Mouse (Mus musculus) layer of hippocampus, adult 18-20 months (tissue): Measurements from ENCODE around the gene Scamp2. TPM values are rescaled to one million over a fixed set of nuclear protein-coding genes. Genes with fewer than 3 reads are reported as not detected.
A peak's percentile ranks its signal among the peaks of the same experiment; 100 is the strongest.

Experiments used
- DNase-seq, 2 experiments: peaks; one replicate each; pipeline ENCODE4 v3.0.0; 2022; ENCODE audit warnings: low spot score in 2 of 2
- total RNA-seq, 2 experiments: library from RNA; stranded (reverse); gene quantifications; 2 replicates each; pipeline ENCODE4 v1.2.3; 2021

Scamp2 gene
- total RNA-seq, 2 experiments from 2014 or later, result 24.2 to 24.9 TPM

DNA sequence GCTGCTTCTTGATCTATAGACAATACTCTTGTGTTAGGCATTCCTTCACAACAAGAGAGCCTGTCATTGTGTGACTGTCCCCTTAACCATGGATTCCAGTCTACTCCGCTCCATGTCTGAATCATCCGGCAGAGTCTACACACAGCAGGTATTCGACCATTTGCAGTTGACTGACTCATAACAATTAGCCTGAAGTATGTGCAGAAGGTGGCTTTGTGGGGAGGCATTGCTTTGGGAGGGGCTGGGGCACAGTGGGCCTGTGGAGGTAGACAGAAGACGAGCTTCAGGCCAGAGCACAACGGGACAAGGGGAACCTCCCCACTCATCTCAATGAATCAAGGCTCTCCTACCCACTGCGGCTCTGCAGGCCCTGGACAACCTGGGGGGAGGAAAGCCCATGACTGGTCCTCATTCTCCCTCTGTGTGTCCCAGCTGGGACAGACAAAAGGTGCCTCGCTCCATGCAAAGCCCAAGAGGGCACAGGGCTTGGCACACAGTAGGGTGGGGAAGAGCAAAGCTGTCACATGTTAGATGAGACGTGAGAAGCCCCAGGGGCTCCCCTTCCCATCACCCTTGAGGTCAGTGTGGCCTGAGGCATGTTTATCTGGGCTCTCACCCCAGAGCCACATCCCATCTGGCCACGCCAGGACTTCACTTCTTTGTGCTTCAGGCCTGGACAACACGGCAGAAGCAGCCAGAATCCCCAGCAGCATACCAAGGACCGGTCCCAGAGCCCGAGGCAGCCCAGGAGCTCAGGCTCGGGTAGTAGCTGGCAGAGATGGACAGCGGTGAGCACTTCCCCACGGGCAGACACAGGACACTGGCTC is 65.1 kb downstream of the Scamp2 start:
- no peak for DNase-seq

DNA sequence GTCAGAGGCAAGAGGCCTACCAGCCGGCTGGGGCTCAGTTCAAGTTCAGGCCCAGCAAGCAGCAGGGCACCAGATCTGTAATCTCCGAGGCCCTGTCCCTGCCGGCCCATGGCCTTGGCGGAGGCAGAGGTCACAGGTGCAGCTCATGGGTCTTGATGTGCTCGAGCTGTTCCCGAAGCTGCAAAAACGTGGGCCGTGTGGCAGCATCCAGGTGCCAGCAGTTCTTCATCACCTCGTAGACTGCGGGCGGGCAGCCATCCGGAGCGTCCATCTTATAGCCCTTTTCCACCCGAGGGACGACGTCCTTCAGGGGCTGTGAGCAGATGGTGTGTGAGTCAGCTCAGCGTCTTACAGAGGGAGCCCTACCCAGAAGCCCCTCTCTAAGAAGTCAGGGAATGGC is 66.4 kb downstream of the Scamp2 start:
- no peak for DNase-seq

DNA sequence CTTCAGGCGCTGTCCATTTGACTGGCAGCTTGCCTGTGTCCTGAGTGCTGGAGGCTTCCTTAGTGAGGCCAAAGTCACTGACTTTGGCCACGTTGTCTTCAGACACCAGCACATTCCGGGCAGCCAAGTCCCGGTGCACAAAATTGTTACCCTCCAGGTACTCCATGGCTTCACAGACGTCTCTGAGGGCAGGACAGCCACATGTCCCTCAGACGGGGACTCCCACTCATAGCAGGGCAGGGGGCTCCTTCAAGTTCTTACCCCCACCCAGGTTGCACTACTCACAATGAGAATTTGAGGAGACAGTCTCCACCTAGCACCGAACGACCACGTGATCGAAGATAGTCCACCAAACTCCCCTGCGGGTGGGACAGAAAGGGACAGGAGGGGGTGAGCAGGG is 67.1 kb downstream of the Scamp2 start:
- no peak for DNase-seq

DNA sequence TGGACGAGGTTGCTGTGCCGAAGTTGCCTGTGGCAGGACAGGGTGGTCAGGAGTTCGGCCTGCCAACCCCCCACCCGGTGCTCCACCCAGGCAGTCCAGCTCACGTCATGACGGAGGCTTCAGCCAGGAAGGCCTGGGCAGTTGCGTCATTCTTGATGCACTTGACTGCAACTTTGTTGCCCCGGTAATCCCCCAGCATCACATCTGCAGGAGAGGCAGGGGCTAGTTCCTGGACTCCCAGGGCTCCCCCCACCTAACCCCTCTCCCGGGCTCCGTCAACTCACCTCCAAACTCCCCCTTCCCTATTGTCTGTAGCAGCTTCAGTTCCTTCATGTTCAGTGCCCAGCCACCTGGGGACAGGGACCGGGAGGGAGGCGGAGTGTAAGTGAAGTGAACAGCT is 68.0 kb downstream of the Scamp2 start:
- no peak for DNase-seq

DNA sequence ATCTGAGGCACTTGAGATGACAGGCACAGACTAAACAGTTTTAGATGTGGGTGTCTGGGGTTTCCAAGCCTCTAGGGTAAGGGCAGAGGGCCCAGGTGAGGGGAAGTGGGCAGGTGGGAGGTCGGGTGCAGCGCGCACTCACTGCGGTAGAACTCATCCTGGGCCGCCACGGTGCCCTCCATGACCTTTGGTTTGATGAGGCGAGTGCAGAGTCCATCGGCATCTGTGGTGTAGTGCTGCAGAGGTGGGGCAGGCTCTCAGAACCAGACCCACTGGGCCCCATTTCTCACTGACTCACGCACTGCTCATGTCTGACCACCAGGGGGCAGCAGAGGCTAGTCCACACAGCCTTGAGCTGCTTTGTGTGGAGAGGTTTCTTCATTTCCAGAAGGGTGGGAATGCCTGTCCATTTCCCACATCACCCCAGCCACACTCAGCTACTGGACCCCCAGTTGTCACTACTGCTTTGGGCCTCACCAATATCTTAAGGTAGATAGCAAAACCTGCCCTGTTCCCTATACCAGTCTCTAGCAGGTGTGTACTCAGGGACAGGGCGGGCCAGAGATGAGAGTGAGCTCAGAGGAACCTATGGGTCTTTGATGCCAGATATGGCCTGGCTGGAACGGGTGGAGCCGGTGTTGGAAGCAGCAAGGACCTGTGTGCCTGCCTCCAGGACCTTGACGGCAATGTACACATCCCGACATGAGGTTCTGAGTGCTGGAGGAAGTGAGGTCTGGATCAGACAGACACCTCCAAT is 68.6 kb downstream of the Scamp2 start:
- peak; percentile 58 to 79 for DNase-seq

DNA sequence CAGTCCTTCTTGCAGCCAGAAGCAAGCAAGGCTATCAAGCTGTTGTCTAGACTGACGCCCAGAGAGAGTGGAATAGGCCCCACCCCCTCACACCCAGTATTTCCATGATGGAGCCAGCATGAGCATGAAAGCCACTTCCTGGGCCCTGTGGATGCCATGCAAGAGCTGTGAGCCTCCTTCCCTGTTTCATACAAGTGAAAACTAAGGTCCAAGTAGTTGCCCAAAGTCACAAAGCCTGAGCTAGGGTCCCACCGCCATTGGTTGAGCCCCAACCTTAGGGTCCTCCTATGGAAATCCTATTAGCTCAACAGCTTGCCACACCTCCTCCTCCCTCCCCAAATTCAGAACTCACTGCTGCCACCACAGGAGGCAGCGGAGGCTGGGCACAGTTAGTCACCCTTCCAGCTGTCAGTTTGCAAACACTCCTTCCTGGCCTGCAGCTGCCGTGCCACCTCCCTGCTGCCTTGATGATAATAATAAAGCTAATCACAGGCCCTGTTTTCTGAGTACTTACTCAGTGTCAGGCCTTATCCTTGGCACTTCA is 72.8 kb downstream of the Scamp2 start:
- DNase-seq, result peak; percentile 57 to 70

DNA sequence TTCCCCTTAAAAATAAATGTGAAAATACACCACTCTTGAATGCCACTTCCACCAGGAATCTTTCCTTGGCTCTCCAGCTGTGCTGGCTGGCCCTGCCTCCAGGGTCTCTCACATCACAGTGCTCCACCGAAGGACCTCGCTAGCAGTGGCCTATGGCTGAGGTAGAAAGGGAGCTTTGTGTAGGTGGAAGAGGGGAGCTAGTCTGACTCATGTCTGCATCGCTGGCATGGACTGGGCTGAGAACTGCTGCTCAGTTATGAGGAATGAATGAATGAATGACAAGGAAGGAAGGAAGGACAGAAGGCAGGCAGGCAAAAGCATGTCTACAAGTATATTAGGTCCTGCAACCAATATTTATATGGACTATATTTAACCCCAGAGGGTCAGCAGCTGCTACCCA is 76.5 kb downstream of the Scamp2 start:
- DNase-seq, result no peak

DNA sequence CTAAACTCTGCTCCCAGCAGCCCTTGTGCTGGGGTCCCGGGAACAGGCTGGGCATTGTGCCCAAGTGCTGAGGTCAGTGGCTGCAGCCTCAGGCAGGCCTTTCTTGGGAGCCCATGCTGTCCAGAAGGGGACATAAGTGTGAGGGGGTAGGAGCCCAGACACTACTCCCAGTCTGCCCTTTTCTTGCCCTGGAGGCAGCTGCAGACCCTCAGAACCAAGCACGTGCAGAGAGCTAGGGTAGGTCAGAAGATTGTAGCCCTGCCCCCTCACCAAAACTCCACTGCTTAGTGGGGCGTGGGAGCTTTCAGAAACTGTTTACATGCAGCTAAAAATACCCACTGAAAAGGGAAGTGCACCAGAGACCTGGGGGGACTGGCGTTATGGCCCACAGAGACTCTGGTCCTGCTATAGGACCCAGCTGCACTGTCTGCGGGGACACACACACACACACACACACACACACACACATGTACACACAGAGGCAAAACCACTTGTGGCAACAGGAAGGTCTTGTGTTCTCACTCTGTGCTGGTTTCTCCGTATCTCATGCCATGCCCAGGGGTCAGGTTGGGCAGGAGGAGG is 77.1 kb downstream of the Scamp2 start:
- peak in 1 of 2 experiments; percentile 36 for DNase-seq

Other genes starting within 250 kb of the Scamp2 start
- 10 to 100 TPM; 16.8 to 17.3 TPM for gene Ppcdc, start 120.8 kb upstream of the Scamp2 start, total RNA-seq
- gene Scamp5, start 92.9 kb upstream of the Scamp2 start, total RNA-seq, result 100 to 1,000 TPM; 381 to 382 TPM
- 10 to 100 TPM; 12.8 to 13.3 TPM for gene Rpp25, start 56.9 kb upstream of the Scamp2 start, total RNA-seq
- gene Cox5a, start 39.7 kb upstream of the Scamp2 start, total RNA-seq, result 100 to 1,000 TPM; 372 to 373 TPM
- 10 to 100 TPM; 16.5 to 24.3 TPM for gene Fam219b, start 23.4 kb upstream of the Scamp2 start, total RNA-seq
- 10 to 100 TPM; 68.8 to 70.9 TPM for gene Mpi, start 8.2 kb upstream of the Scamp2 start, total RNA-seq
- gene Ulk3, start 28.5 kb downstream of the Scamp2 start, total RNA-seq, result 10 to 100 TPM; 24.0 to 32.2 TPM
- 1 to 10 TPM; 1.9 to 4.7 TPM for gene Cplx3, start 45.3 kb downstream of the Scamp2 start, total RNA-seq
- not detected for gene Lman1l, start 59.8 kb downstream of the Scamp2 start, total RNA-seq
- gene Csk, start 92.7 kb downstream of the Scamp2 start, total RNA-seq, result 10 to 100 TPM; 36.4 to 37.1 TPM
- not detected for gene Cyp1a2, start 122.8 kb downstream of the Scamp2 start, total RNA-seq
- gene Cyp1a1, start 127.0 kb downstream of the Scamp2 start, total RNA-seq, result under 1 TPM; 0.12 to 0.13 TPM
- gene Edc3, start 147.6 kb downstream of the Scamp2 start, total RNA-seq, result 10 to 100 TPM; 14.7 to 14.8 TPM
- gene Clk3, start 204.9 kb downstream of the Scamp2 start, total RNA-seq, result 10 to 100 TPM; 75.3 to 76.6 TPM